Mouse (Mus musculus): ENCODE data around the gene Adamts20.

DNA sequence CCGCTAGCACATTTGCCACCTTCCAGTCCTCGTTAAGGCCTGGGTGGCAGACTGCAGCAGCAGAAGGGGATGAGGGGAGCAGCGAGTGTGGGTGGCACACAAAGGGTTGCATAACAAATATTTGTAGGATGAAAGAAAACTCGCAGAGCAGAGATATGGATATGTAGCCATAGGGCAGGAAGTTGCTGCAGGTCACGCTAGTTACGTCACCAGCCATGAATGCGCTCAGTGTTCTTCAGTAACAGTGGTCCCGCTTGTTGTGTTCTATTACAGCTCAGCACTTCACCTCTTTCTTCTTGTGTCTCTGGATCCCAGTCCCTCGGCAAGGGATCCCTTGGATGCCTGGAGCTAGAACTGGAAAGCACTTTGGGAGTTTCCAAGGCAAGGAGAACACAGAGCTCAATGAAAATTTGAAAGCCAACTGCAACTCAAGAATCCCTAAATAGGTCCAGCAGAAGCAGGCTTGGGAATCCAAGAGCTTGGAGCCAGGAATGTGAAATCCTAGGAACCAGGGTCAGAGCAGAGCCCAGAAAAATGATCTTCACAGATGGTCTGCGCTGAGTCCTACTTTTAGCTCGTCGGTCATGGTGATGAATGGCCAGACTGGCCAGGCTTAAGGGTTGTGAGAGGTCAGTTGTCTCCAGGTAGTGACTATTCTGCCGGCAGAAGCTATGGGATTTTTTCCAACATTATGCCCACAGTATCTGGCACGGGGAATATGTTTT lies 34.4 kb downstream of the Adamts20 start:
- TF ChIP-seq CEBPB (IDR thresholded peaks at IDR 0.05; ENCODE audit: insufficient read depth, poor library complexity, severe bottlenecking) (no peak), POLR2AphosphoS2 (IDR thresholded peaks at IDR 0.05; ENCODE audit: insufficient read length, low read depth) (no peak), POLR2A (IDR thresholded peaks at IDR 0.05; ENCODE audit: insufficient read length, low read depth) (no peak), MAX (IDR thresholded peaks at IDR 0.05; ENCODE audit: low read depth) (no peak), USF1 (IDR thresholded peaks at IDR 0.05; ENCODE audit: low read depth) (no peak), E2F4 (IDR thresholded peaks at IDR 0.05; ENCODE audit: insufficient read depth) (no peak), REST (IDR thresholded peaks at IDR 0.05; ENCODE audit: insufficient read depth, insufficient read length) (no peak)
